Mouse (Mus musculus) stomach, embryonic 15.5 days (tissue): ENCODE measurements around the gene Ccpg1. TPM values are rescaled to one million over a fixed set of nuclear protein-coding genes. Genes with fewer than 3 reads are reported as not detected.
A peak's percentile ranks its signal among the peaks of the same experiment; 100 is the strongest.

Experiments
- ATAC-seq: fragments of 200-750 bp; cut with Nextera tagmentation; 2 replicates; pipeline ENCODE4 v1.8.0; 2017; ENCODE audit warnings: low read depth, moderate number of reproducible peaks, moderate TSS enrichment; ENCODE audit not compliant: insufficient read depth, low FRiP score
- H3K27ac ChIP-seq: fragments of 300-500 bp; sonication (generic); 2 replicates; pipeline ENCODE4 v1.5.1; 2015; ENCODE audit warnings: mild to moderate bottlenecking, inconsistent platforms
- H3K27me3 ChIP-seq: fragments of 300-500 bp; sonication (generic); replicated peaks from 2 replicates; pipeline ENCODE4 v1.6.1; 2015; ENCODE audit warnings: inconsistent platforms
- H3K36me3 ChIP-seq: fragments of 300-500 bp; sonication (generic); 2 replicates; pipeline ENCODE4 v1.6.1; 2015; ENCODE audit warnings: inconsistent platforms
- H3K4me1 ChIP-seq: fragments of 300-500 bp; sonication (generic); 2 replicates; pipeline ENCODE4 v1.6.1; 2015; ENCODE audit warnings: inconsistent platforms
- H3K4me2 ChIP-seq: fragments of 300-500 bp; sonication (generic); 2 replicates; pipeline ENCODE4 v1.6.1; 2015; ENCODE audit warnings: mild to moderate bottlenecking, inconsistent platforms
- H3K4me3 ChIP-seq: fragments of 300-500 bp; sonication (generic); replicated peaks from 2 replicates; pipeline ENCODE4 v1.5.1; 2015; ENCODE audit warnings: inconsistent platforms
- H3K9ac ChIP-seq: fragments of 300-500 bp; sonication (generic); 2 replicates; pipeline ENCODE4 v1.6.1; 2015; ENCODE audit warnings: inconsistent platforms
- H3K9me3 ChIP-seq: fragments of 300-500 bp; sonication (generic); 2 replicates; pipeline ENCODE4 v1.6.1; 2016; ENCODE audit warnings: inconsistent platforms
- WGBS: fragments of 180-500 bp; shearing (Covaris S2); methylation state at CpG from one replicate; pipeline ENCODE4 v1.1.7; 2015; 5-methylcytosine and 5-hydroxymethylcytosine counted together
- microRNA-seq: library from miRNA; unstranded; fragments of <30 nt; microRNA quantifications from one replicate; pipeline ENCODE4, GENCODE M21; 2016
- polyA plus RNA-seq: library from polyadenylated mRNA; unstranded; fragments of >200 nt; fragmentation: Nextera tagmentation; extraction: Ambion mirVana; gene quantifications from 2 replicates; pipeline ENCODE4 v1.2.1, GENCODE M21; 2015

The Ccpg1 gene
- polyA plus RNA-seq, 1 experiment from 2014 or later, result 34.5 TPM

GRCm38 (mm10) chr9:73050606-73051005 lies 65.4 kb downstream of the Ccpg1 start:
- Histone ChIP-seq H3K4me2 (no peak overlapping the region), H3K27me3 (no peaks in the 10 kb centered on the region), H3K36me3 (no peaks in the 10 kb centered on the region), H3K9ac (no peak overlapping the region), H3K4me3 (no peak overlapping the region), H3K4me1 (peaks cover 5% of the 10 kb centered on the region; the same call in 1 of the 2 replicates), H3K9me3 (no peaks in the 10 kb centered on the region), H3K27ac (peak overlapping the region; percentile 65; the same call in 1 of the 2 replicates)
- WGBS, result 36% methylated on average over 8 of the region's 8 CpGs
- ATAC-seq, result no peak

- Histone ChIP-seq H3K4me3 (no peak overlapping the region), H3K27ac (no peak overlapping the region)
These were observed 70.2 kb downstream of the Ccpg1 start for GRCm38 (mm10) chr9:73055441-73055911.

GRCm38 (mm10) chr9:73059224-73059623 lies 74.0 kb downstream of the Ccpg1 start:
- Histone ChIP-seq H3K4me3 (no peak overlapping the region), H3K9me3 (no peaks in the 10 kb centered on the region), H3K27ac (no peak overlapping the region), H3K27me3 (no peaks in the 10 kb centered on the region), H3K4me1 (0 out of 2 replicates have a peak, but pooled peaks cover 8% of the 10 kb centered on the region), H3K4me2 (no peak overlapping the region), H3K9ac (no peak overlapping the region), H3K36me3 (no peaks in the 10 kb centered on the region)
- WGBS, result 82% methylated on average over 4 of the region's 4 CpGs
- no peak for ATAC-seq

More at GRCm38 (mm10) chr9:73055441-73055911, 70.2 kb downstream of the Ccpg1 start:
- 53% methylated on average over 10 of the region's 10 CpGs for WGBS
- Histone ChIP-seq H3K4me2 (no peak overlapping the region), H3K36me3 (no peaks in the 10 kb centered on the region), H3K4me1 (no peaks in the 10 kb centered on the region), H3K9ac (no peak overlapping the region), H3K9me3 (no peaks in the 10 kb centered on the region), H3K27me3 (no peaks in the 10 kb centered on the region)
- no peak for ATAC-seq

- peaks cover 23% of the 10 kb centered on the region; the same call in 1 of the 2 replicates for H3K4me1 ChIP-seq
- H3K27ac ChIP-seq, result no peak overlapping the region
- WGBS, result 31% methylated on average over 15 of the region's 15 CpGs
- no peak overlapping the region for H3K9ac ChIP-seq
- H3K9me3 ChIP-seq, result no peaks in the 10 kb centered on the region
- no peak overlapping the region for H3K4me3 ChIP-seq
- no peaks in the 10 kb centered on the region for H3K27me3 ChIP-seq
- ATAC-seq, result no peak
- peak overlapping the region; percentile 40 for H3K4me2 ChIP-seq
- H3K36me3 ChIP-seq, result no peaks in the 10 kb centered on the region
These were observed 78.5 kb downstream of the Ccpg1 start for GRCm38 (mm10) chr9:73063621-73064290.

Small RNAs within 50 kb of the gene (microRNA-seq; reads per million reads assigned to microRNA genes)
- gene Gm27353, result not detected

Other genes starting within 250 kb of the Ccpg1 start
- 0.31 and 0.46 TPM in 2 replicates for gene Prtg, start 178.6 kb upstream of the Ccpg1 start, polyA plus RNA-seq
- 3.4 and 3.5 TPM in 2 replicates for gene Pygo1, start 59.8 kb upstream of the Ccpg1 start, polyA plus RNA-seq
- gene Dyx1c1, start 26.6 kb upstream of the Ccpg1 start, polyA plus RNA-seq, result 0.98 and 0.99 TPM in 2 replicates
- gene Gm44503, start 26.6 kb upstream of the Ccpg1 start, polyA plus RNA-seq, result not detected in 2 replicates
- 13.5 and 14.1 TPM in 2 replicates for gene Ccpg1os, start within 50 bp of the Ccpg1 start, polyA plus RNA-seq
- gene Pigb, start 54.9 kb downstream of the Ccpg1 start, polyA plus RNA-seq, result 14.1 and 15.8 TPM in 2 replicates
- 15.8 and 16.8 TPM in 2 replicates for gene Rab27a, start 59.4 kb downstream of the Ccpg1 start, polyA plus RNA-seq
- 0.13 and 0.44 TPM in 2 replicates for gene Khdc3, start 116.4 kb downstream of the Ccpg1 start, polyA plus RNA-seq
- not detected in 2 replicates for gene Gm20509, start 117.0 kb downstream of the Ccpg1 start, polyA plus RNA-seq
- 94.1 and 94.7 TPM in 2 replicates for gene Rsl24d1, start 128.0 kb downstream of the Ccpg1 start, polyA plus RNA-seq